Comparison of ENCODE assay signal across 9 mouse cellular contexts in genomic region chr2:77249771-77250681, GRCm38 (mm10). TPM values are rescaled to one million over a fixed set of nuclear protein-coding genes. Genes with fewer than 3 reads are reported as not detected.
DNase-seq lines count a peak whose midpoint lies in the region; ATAC-seq lines count a peak whose summit lies in the region.
"Had no signal": no experiment of that assay in that cellular context is flagged by ENCODE, and none has a peak within 500 bp of the region (broad histone marks: within the 10 kb centered on the region; RNA-seq: fewer than 3 reads in every experiment).

No protein-coding gene starts in this region.

- H3K4me3 ChIP-seq in embryonic facial prominence, embryonic 10.5 days = no peak overlapping the region
- H3K4me3 ChIP-seq in hindbrain, embryonic 13.5 days = no peak overlapping the region
- no peak overlapping the region for H3K4me3 ChIP-seq in liver, embryonic 13.5 days (replicated peaks)
- H3K4me3 ChIP-seq in neural tube, embryonic 12.5 days = no peak overlapping the region
- H3K4me3 ChIP-seq: lung, embryonic 15.5 days had no signal

- peaks cover 38% of the 10 kb centered on the region for H3K4me1 ChIP-seq in embryonic facial prominence, embryonic 10.5 days
- peaks cover 32% of the 10 kb centered on the region for H3K4me1 ChIP-seq in hindbrain, embryonic 13.5 days (replicated peaks)
- H3K4me1 ChIP-seq in liver, embryonic 13.5 days (replicated peaks) = no peaks in the 10 kb centered on the region
- peaks cover 13% of the 10 kb centered on the region for H3K4me1 ChIP-seq in neural tube, embryonic 12.5 days
- H3K4me1 ChIP-seq: lung, embryonic 15.5 days had no signal

- WGBS in embryonic facial prominence, embryonic 10.5 days = 36% methylated on average over 8 of the region's 8 CpGs
- WGBS in hindbrain, embryonic 13.5 days = 34% methylated on average over 8 of the region's 8 CpGs
- 44% methylated on average over 8 of the region's 8 CpGs for WGBS in liver, embryonic 13.5 days (ENCODE audit: insufficient replicate concordance)
- 27% methylated on average over 8 of the region's 8 CpGs for WGBS in neural tube, embryonic 12.5 days

- no peaks in the 10 kb centered on the region for H3K27me3 ChIP-seq in embryonic facial prominence, embryonic 10.5 days (replicated peaks; ENCODE audit: low read depth, poor library complexity, severe bottlenecking)
- no peaks in the 10 kb centered on the region for H3K27me3 ChIP-seq in hindbrain, embryonic 13.5 days
- no peaks in the 10 kb centered on the region for H3K27me3 ChIP-seq in liver, embryonic 13.5 days
- 0 out of 2 replicates have a peak, but pooled peaks cover 4% of the 10 kb centered on the region for H3K27me3 ChIP-seq in neural tube, embryonic 12.5 days (replicated peaks)
- H3K27me3 ChIP-seq: lung, embryonic 15.5 days had no signal

- no peak overlapping the region for H3K9ac ChIP-seq in hindbrain, embryonic 13.5 days
- H3K9ac ChIP-seq in liver, embryonic 13.5 days = no peak overlapping the region
- no peak overlapping the region for H3K9ac ChIP-seq in neural tube, embryonic 12.5 days
- H3K9ac ChIP-seq: lung, embryonic 15.5 days had no signal

- DNase-seq in left cerebral cortex, postnatal 4 days = peak; percentile 69
- no peak for DNase-seq in left cerebral cortex, adult 8-10 months (ENCODE audit: low spot score in 2 of 2)
- peak; percentile 62 for DNase-seq in adrenal gland, postnatal 25 days
- peak; percentile 67 for DNase-seq in embryonic facial prominence, embryonic 10.5 days (ENCODE audit: low spot score)
- peak; percentile 2 for DNase-seq in liver, embryonic 13.5 days
- DNase-seq in ovary, adult 18-20 months (ENCODE audit: low spot score) = no peak

- no peak overlapping the region for H3K27ac ChIP-seq in embryonic facial prominence, embryonic 10.5 days (replicated peaks)
- H3K27ac ChIP-seq in hindbrain, embryonic 13.5 days = 0 out of 2 replicates have a peak overlapping the region, but pooled peaks have one; percentile 32
- H3K27ac ChIP-seq in liver, embryonic 13.5 days = no peak overlapping the region
- no peak overlapping the region for H3K27ac ChIP-seq in neural tube, embryonic 12.5 days
- H3K27ac ChIP-seq: lung, embryonic 15.5 days had no signal

- ATAC-seq in hindbrain, embryonic 13.5 days (ENCODE audit: low FRiP score) = peak; percentile 62
- no peak for ATAC-seq in liver, embryonic 13.5 days (ENCODE audit: low read depth)
- peak; percentile 70 for ATAC-seq in neural tube, embryonic 12.5 days (ENCODE audit: low FRiP score, low read depth)

- H3K36me3 ChIP-seq in embryonic facial prominence, embryonic 10.5 days (replicated peaks) = peaks cover 18% of the 10 kb centered on the region
- no peaks in the 10 kb centered on the region; the same call in 1 of the 2 replicates for H3K36me3 ChIP-seq in hindbrain, embryonic 13.5 days
- H3K36me3 ChIP-seq in liver, embryonic 13.5 days = no peaks in the 10 kb centered on the region
- H3K36me3 ChIP-seq in neural tube, embryonic 12.5 days = 0 out of 2 replicates have a peak, but pooled peaks cover under 1% of the 10 kb centered on the region
- H3K36me3 ChIP-seq: lung, embryonic 15.5 days had no signal

- H3K9me3 ChIP-seq in embryonic facial prominence, embryonic 10.5 days = no peaks in the 10 kb centered on the region
- H3K9me3 ChIP-seq in hindbrain, embryonic 13.5 days = no peaks in the 10 kb centered on the region
- no peaks in the 10 kb centered on the region for H3K9me3 ChIP-seq in liver, embryonic 13.5 days (replicated peaks)
- no peaks in the 10 kb centered on the region for H3K9me3 ChIP-seq in neural tube, embryonic 12.5 days
- H3K9me3 ChIP-seq: lung, embryonic 15.5 days had no signal

- intact Hi-C loops in left cerebral cortex, postnatal 4 days (cut with DNase I) = no loop called here

- H3K4me2 ChIP-seq in hindbrain, embryonic 13.5 days = no peak overlapping the region
- H3K4me2 ChIP-seq in liver, embryonic 13.5 days = no peak overlapping the region
- H3K4me2 ChIP-seq in neural tube, embryonic 12.5 days (replicated peaks) = no peak overlapping the region
- H3K4me2 ChIP-seq: lung, embryonic 15.5 days had no signal

RNA-seq across cellular contexts. Expression of gene Sestd1, which starts 30.4 kb away (rescaled TPM):
- 100 to 1,000 TPM; 128 to 132 TPM for total RNA-seq in left cerebral cortex, postnatal 4 days (2021)
- total RNA-seq in left cerebral cortex, adult 8-10 months (2022) = 10 to 100 TPM; 47.9 to 50.4 (median 49.7) TPM
- total RNA-seq in adrenal gland, postnatal 25 days (2021) = 15.3 and 20.3 TPM in 2 replicates
- 23.0 and 25.0 TPM in 2 replicates for polyA plus RNA-seq in embryonic facial prominence, embryonic 10.5 days (2016; fragmentation: Nextera tagmentation; extraction: Ambion mirVana)
- polyA plus RNA-seq in hindbrain, embryonic 13.5 days (2015; fragmentation: Nextera tagmentation; extraction: Ambion mirVana) = 27.8 and 28.7 TPM in 2 replicates
- polyA plus RNA-seq in liver, embryonic 13.5 days (2015; fragmentation: Nextera tagmentation; extraction: Ambion mirVana) = 0.54 and 0.67 TPM in 2 replicates
- 29.8 and 35.5 TPM in 2 replicates for polyA plus RNA-seq in neural tube, embryonic 12.5 days (2016; fragmentation: Nextera tagmentation; extraction: Ambion mirVana)

Comparison
In these comparisons a context has a peak if more than half of its experiments do, and no peak if none do; other contexts are left out.
1. DNase-seq: peak in left cerebral cortex, postnatal 4 days (single experiment), adrenal gland, postnatal 25 days (single experiment), embryonic facial prominence, embryonic 10.5 days (single experiment) and liver, embryonic 13.5 days (single experiment); none in left cerebral cortex, adult 8-10 months (0 of 2) and ovary, adult 18-20 months (single experiment).
2. RNA of gene Sestd1, which starts 30.4 kb away (polyA plus RNA-seq): 29.8 to 35.5 TPM in neural tube, embryonic 12.5 days, 27.8 to 28.7 TPM in hindbrain, embryonic 13.5 days and 23.0 to 25.0 TPM in embryonic facial prominence, embryonic 10.5 days; 0.54 to 0.67 TPM in liver, embryonic 13.5 days; every median in the first group is over 10 times any median in the second.